Mouse (Mus musculus): ENCODE results near the gene Zic5. TPM values are rescaled to one million over a fixed set of nuclear protein-coding genes. Genes with fewer than 3 reads are reported as not detected.

Gene Zic5
- total and polyA plus RNA-seq, 2 experiments from 2014 or later: 31.0 to 51.3 TPM

GRCm38 (mm10) chr14:122484844-122485551, 19.5 kb upstream of the Zic5 start:
- DNase-seq (ENCODE audit: low spot score): peak; percentile 62
- peak overlapping the region; percentile 89 for H3K9ac ChIP-seq (replicated peaks; ENCODE audit: low read length)
- H3K9me3 ChIP-seq (ENCODE audit: low read length): no peaks in the 10 kb centered on the region
- ATAC-seq: peak; percentile 72
- 0 out of 2 replicates have a peak, but pooled peaks cover 3% of the 10 kb centered on the region for H3K27me3 ChIP-seq (ENCODE audit: insufficient read depth, low read length)
- TF ChIP-seq CTCF (IDR thresholded peaks at IDR 0.05; ENCODE audit: low read depth): no peak
- no peaks in the 10 kb centered on the region for H3K4me1 ChIP-seq (ENCODE audit: insufficient read depth, low read length)
- WGBS: 9% methylated on average over 23 of the region's 24 CpGs
- peak overlapping the region; percentile 89 for H3K27ac ChIP-seq
- H3K4me3 ChIP-seq (ENCODE audit: low read length): peak overlapping the region; percentile 60
- no peaks in the 10 kb centered on the region for H3K36me3 ChIP-seq (ENCODE audit: insufficient read depth, low read length)
- H3K4me2 ChIP-seq (ENCODE audit: low read depth, low read length): peak overlapping the region; percentile 68

GRCm38 (mm10) chr14:122484458-122484843, 19.0 kb upstream of the Zic5 start:
- Histone ChIP-seq H3K4me3 (ENCODE audit: low read length) (peak overlapping the region; percentile 60), H3K27ac (peak overlapping the region; percentile 89), H3K9me3 (ENCODE audit: low read length) (no peaks in the 10 kb centered on the region), H3K4me2 (ENCODE audit: low read depth, low read length) (peak overlapping the region; percentile 68), H3K9ac (replicated peaks; ENCODE audit: low read length) (peak overlapping the region; percentile 89), H3K27me3 (ENCODE audit: insufficient read depth, low read length) (0 out of 2 replicates have a peak, but pooled peaks cover 3% of the 10 kb centered on the region), H3K4me1 (ENCODE audit: insufficient read depth, low read length) (no peaks in the 10 kb centered on the region), H3K36me3 (ENCODE audit: insufficient read depth, low read length) (no peaks in the 10 kb centered on the region)
- ATAC-seq (peak; percentile 24; the same call in 1 of the 2 replicates), DNase-seq (ENCODE audit: low spot score) (no peak)
- TF ChIP-seq CTCF (IDR thresholded peaks at IDR 0.05; ENCODE audit: low read depth): no peak
- 13% methylated on average over 4 of the region's 4 CpGs for WGBS

DNA sequence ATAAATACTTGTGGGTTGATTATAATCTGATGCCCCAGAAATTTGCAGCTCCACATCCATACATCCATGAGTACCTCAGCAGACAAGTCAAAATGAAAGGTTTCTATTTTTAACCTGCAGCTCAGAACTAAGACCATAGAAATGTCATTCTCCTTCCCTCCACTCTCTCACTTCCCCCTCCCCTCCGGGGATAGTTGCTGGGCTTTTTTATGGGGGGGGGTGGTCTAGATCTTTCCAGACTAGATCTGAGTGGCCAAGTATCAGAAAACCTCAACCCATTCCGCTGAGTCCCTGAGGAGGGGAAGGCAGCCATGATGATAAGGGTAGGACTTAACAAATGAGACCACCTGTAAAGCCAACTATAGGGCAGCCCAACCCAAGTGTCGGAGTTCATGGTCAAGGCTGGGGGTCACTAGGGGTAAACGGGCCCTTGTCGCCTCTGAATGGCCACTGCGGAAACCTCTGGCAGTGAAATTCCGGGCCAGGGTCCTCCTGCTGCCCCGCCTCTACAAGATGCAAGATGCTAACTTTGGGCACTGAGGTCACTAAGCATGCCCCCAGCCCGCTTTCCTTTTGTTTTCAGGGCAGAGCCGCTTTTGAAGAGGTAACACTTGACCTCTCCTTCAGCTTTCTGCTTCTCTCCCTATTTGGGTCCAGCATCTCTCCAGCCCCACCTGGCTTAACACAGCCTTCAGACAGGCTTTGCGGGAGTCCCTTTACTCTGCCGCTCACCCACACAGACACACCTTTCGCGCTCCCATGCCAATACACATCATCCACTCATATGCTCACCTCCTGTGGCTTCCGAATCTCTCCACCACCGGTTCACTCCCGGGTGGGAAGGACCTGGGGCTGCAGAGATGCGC, 18.3 kb upstream of the Zic5 start:
- ATAC-seq: peak; percentile 27; the same call in 1 of the 2 replicates
- peak overlapping the region; percentile 89 for H3K27ac ChIP-seq
- peak overlapping the region; percentile 89 for H3K9ac ChIP-seq (replicated peaks; ENCODE audit: low read length)
- TF ChIP-seq CTCF (IDR thresholded peaks at IDR 0.05; ENCODE audit: low read depth): no peak
- 0 out of 2 replicates have a peak, but pooled peaks cover 3% of the 10 kb centered on the region for H3K27me3 ChIP-seq (ENCODE audit: insufficient read depth, low read length)
- no peaks in the 10 kb centered on the region for H3K36me3 ChIP-seq (ENCODE audit: insufficient read depth, low read length)
- peak overlapping the region; percentile 68 for H3K4me2 ChIP-seq (ENCODE audit: low read depth, low read length)
- H3K9me3 ChIP-seq (ENCODE audit: low read length): no peaks in the 10 kb centered on the region
- H3K4me3 ChIP-seq (ENCODE audit: low read length): peak overlapping the region; percentile 60
- DNase-seq (ENCODE audit: low spot score): peak; percentile 61
- WGBS: 10% methylated on average over 18 of the region's 18 CpGs
- no peaks in the 10 kb centered on the region for H3K4me1 ChIP-seq (ENCODE audit: insufficient read depth, low read length)

GRCm38 (mm10) chr14:122483024-122483385, 17.5 kb upstream of the Zic5 start:
- peak overlapping the region; percentile 89 for H3K27ac ChIP-seq
- peak overlapping the region; percentile 68 for H3K4me2 ChIP-seq (ENCODE audit: low read depth, low read length)
- 11% methylated on average over 5 of the region's 5 CpGs for WGBS
- H3K4me1 ChIP-seq (ENCODE audit: insufficient read depth, low read length): no peaks in the 10 kb centered on the region
- peak overlapping the region; percentile 89 for H3K9ac ChIP-seq (replicated peaks; ENCODE audit: low read length)
- H3K36me3 ChIP-seq (ENCODE audit: insufficient read depth, low read length): no peaks in the 10 kb centered on the region
- TF ChIP-seq CTCF (IDR thresholded peaks at IDR 0.05; ENCODE audit: low read depth): no peak
- H3K9me3 ChIP-seq (ENCODE audit: low read length): no peaks in the 10 kb centered on the region
- peak; percentile 44 for DNase-seq (ENCODE audit: low spot score)
- H3K4me3 ChIP-seq (ENCODE audit: low read length): peak overlapping the region; percentile 60
- no peak for ATAC-seq
- 0 out of 2 replicates have a peak, but pooled peaks cover 3% of the 10 kb centered on the region for H3K27me3 ChIP-seq (ENCODE audit: insufficient read depth, low read length)

- Histone ChIP-seq H3K4me1 (ENCODE audit: insufficient read depth, low read length) (no peaks in the 10 kb centered on the region), H3K36me3 (ENCODE audit: insufficient read depth, low read length) (no peaks in the 10 kb centered on the region), H3K9ac (replicated peaks; ENCODE audit: low read length) (peak overlapping the region; percentile 89), H3K27me3 (ENCODE audit: insufficient read depth, low read length) (0 out of 2 replicates have a peak, but pooled peaks cover 2% of the 10 kb centered on the region), H3K27ac (peak overlapping the region; percentile 89), H3K4me3 (ENCODE audit: low read length) (peak overlapping the region; percentile 60), H3K9me3 (ENCODE audit: low read length) (no peaks in the 10 kb centered on the region), H3K4me2 (ENCODE audit: low read depth, low read length) (peak overlapping the region; percentile 68)
- DNase-seq (ENCODE audit: low spot score) (peak; percentile 54), ATAC-seq (peak; percentile 43)
- no peak for TF ChIP-seq CTCF (IDR thresholded peaks at IDR 0.05; ENCODE audit: low read depth)
- 9% methylated on average over 38 of the region's 38 CpGs for WGBS
Measured at GRCm38 (mm10) chr14:122482081-122483023, 16.9 kb upstream of the Zic5 start.

DNA sequence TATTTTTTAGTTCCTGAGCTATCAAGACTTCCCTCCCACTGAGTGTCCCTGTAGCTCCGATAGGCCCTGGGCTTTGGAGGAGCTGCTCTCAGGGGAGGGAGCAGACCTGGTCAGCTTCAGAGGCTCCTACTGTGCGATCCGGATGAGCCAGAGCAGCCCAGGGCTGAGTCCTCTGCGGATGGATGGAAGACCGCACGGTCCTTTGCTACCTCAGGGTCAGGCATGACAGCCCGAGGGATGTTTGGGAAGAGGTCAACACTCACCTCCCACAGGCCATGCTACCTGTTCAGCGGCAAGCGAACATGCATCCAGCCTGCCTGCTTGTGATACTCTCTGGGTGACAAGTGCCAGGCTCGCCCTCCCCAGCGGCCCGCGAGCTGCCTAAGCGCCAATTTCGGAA, 15.7 kb upstream of the Zic5 start:
- Histone ChIP-seq H3K27me3 (ENCODE audit: insufficient read depth, low read length) (no peaks in the 10 kb centered on the region), H3K27ac (peak overlapping the region; percentile 89), H3K9me3 (ENCODE audit: low read length) (no peaks in the 10 kb centered on the region), H3K4me3 (ENCODE audit: low read length) (peak overlapping the region; percentile 60), H3K4me2 (ENCODE audit: low read depth, low read length) (peak overlapping the region; percentile 68), H3K4me1 (ENCODE audit: insufficient read depth, low read length) (no peaks in the 10 kb centered on the region), H3K9ac (replicated peaks; ENCODE audit: low read length) (peak overlapping the region; percentile 89), H3K36me3 (ENCODE audit: insufficient read depth, low read length) (no peaks in the 10 kb centered on the region; the same call in 1 of the 2 replicates)
- no peak for ATAC-seq
- DNase-seq (ENCODE audit: low spot score): peak; percentile 33
- WGBS: 16% methylated on average over 15 of the region's 15 CpGs
- no peak for TF ChIP-seq CTCF (IDR thresholded peaks at IDR 0.05; ENCODE audit: low read depth)

Data from hindbrain, postnatal 0 days (tissue).